Mouse (Mus musculus) kidney, adult 2 months (tissue): ENCODE measurements around the gene Ccdc22.

Source experiments
- CTCF ChIP-seq: fragments of 200-500 bp; conservative IDR thresholded peaks from 2 replicates; pipeline ENCODE4 v1.5.1; 2011; ENCODE audit warnings: low read depth, mild to moderate bottlenecking, control low read depth, low read length, moderate library complexity, mixed read lengths; ENCODE audit not compliant: insufficient read depth, insufficient read length
- POLR2A ChIP-seq: fragments of 200-500 bp; IDR thresholded peaks from one replicate; pipeline ENCODE4 v1.6.1; 2011; ENCODE audit warnings: low read depth, low read length, control low read depth

DNA sequence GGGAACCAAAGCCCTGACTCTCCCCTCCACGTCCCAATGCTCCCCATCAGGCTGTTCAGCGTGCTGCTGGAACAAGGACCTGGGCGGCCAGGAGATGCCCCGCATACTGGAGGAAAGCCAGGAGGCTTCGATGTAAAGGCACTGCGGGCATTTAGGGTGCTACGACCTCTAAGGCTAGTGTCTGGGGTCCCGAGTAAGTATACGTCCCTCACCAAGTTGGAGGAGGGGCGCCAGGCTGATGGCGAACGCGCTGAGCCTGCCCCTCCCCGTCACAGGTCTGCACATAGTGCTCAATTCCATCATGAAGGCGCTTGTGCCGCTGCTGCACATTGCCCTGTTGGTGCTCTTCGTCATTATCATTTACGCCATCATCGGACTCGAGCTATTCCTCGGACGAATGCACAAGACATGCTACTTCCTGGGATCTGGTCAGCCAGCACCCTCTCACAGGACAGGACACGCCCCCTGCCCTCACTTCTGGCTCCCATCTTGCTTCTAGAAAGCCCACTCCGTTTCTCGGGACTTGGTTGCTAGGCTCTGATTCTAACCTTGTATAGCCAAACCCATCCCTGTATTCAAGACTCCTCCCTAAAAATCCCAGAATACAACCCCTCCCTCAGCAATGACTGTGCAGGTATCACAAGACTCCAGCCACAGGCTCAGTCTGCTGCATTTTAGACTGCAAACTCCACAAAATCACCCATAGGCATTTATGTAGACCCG, 5.4 kb upstream of the Ccdc22 start:
- TF ChIP-seq CTCF (no peak), POLR2A (no peak)
